Mouse (Mus musculus) kidney, postnatal 4 days (tissue): ENCODE results near the gene Ap3b2.
A peak's percentile ranks its signal among the peaks of the same experiment; 100 is the strongest.

ENCODE experiments used
- DNase-seq, 2 experiments: peaks; one replicate each; pipeline ENCODE4 v3.0.0; 2021; ENCODE audit warnings: mixed read lengths in 2 of 2

Gene Ap3b2

DNA sequence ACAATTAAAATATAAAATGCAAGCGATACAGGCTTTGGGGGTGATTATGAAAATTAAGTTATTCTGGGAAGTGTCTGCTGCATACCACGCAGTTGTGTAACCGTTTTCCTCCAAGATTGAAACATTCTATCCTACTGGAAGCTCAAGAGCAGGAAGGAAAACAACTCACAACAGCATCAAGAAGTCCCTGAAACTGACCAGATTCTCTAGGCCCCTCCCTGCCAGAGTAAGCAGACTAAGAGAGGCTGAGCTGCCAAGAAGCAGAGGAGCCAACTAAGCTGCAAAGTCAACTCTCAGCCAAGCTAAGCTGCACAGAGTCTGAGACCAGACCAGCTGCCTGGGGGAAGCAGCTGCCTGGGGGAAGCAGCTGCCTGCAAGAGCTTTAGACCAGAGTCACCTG, 18.5 kb downstream of the Ap3b2 start:
- DNase-seq = no peak

DNA sequence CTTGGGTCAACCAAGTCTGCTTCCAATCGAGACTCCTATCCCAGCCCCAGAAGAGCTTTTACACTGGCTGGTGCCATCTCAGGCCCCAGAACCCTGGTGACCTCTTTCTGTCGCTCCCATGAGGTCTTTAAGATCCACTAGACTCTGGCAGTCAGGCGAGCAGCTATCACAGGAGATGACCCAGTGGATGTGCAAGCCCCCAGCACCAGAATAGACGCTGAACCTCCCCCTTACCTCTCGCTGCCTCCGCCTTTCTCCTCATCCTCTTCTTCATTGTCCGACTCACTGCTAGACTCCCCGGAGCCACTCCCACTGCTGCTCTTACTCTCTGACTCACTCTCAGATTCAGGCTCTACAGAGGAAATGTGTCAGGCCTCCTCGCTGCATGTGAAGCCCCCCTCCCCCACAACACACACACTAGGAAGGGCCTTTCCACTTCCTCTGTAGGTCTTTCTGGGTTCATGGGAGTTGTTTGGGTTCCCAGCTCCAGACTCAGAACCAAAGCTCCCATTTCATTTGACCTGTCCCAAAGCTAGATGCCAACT, 28.7 kb downstream of the Ap3b2 start:
- no peak for DNase-seq

DNA sequence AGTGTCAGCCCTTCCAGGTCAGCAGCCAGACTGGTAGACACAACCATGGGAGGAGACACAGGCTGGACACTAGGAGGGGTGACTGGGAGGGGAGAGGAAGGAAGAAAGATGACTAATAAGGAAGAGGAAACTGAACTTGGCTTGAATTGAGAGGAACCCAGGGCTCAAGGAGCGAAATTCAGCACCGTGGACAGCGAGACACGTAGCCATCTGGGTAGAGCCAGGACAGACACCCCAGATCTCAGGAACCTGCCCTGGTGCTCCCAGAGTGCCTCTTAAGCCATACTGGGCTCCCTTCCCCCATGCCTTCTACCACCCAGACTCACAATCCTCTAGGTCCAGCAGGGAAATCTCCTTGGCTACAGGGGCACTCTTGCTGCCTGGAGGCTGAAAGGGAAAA, 29.6 kb downstream of the Ap3b2 start:
- DNase-seq = peak; percentile 74 to 77

DNA sequence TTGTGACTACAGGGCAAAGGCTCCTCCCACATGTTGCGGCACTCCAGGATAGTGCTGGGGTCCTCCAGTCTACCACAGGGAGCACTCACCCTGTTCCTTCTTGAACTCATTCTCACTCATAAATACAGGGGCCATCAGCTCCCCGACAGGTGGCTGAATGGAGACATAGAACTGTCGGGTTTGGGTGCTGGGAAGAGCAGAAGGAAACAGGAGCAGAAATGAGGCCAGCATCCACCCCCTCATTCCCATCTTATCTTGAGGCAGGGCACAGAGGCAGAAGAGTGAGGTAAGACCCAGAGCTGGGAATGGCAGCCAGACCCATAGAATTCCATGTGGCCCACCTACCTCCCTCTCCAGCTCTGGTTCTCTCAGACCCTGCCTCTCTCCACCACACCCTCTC, 30.9 kb downstream of the Ap3b2 start:
- DNase-seq = no peak

DNA sequence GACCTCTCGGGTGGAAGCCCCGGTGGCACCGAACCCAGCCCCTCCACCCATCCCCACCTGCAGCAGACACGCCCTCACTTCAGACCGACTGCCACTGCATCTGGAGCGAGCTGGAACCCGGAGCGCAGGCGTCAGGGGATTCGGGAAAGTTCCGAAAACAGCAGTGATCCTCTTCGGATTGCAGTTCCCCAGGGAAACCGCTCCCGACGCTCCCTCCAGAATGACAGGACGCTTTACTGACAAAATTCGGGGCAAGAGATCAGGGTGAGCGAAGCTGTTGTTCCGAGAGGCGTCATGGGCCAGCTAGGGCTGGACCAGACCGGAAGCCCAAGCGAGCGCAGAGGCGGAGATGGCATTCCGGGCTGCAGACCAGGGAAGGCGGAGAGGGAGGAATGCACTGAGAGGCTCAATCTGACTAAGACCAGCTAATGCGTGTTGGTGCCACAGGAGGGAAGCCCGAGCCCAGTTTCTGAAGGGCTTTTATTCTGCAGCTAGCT, 38.5 kb downstream of the Ap3b2 start, which contains the start of gene Cpeb1:
Gene Cpeb1, minus strand, starts transcription at position 311 of the 497 bp plus-strand sequence.
- peak; percentile 64 to 76 for DNase-seq

DNA sequence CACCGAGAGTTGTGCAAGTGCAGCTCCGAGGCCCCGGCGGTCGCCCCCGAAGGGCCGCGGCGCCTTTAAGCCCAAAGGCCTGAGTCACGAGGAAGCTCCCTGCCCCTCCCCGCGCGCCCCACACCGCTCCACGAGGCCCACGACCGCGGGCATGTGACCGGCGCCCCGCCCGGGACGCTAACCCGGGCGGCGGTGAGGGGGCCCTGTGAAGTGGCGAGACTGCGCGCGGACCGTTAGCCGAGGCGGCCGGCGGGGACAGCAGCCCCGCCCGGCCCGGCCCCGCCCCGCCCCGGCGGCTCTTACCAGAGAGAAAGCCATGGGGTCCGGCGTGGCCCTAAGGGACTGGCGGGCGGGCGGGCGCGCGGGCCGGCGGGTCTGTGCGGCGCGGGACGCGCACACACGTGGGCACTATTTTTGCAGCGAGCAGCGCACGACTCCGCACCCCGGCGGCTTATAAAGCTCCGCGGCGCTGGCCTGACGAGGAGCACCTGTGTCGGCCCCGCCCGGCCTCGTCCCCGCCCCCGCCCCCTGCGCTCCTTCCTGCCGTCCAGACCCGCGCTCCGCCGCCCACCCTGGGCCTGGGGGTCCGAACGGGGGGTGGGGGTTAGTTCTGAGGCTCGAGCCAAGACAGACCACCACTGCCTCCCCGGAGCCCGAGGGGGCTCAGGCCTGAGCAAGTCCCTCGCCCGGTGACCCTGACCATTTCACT, 39.2 kb downstream of the Ap3b2 start:
- peak; percentile 31 to 50 for DNase-seq

DNA sequence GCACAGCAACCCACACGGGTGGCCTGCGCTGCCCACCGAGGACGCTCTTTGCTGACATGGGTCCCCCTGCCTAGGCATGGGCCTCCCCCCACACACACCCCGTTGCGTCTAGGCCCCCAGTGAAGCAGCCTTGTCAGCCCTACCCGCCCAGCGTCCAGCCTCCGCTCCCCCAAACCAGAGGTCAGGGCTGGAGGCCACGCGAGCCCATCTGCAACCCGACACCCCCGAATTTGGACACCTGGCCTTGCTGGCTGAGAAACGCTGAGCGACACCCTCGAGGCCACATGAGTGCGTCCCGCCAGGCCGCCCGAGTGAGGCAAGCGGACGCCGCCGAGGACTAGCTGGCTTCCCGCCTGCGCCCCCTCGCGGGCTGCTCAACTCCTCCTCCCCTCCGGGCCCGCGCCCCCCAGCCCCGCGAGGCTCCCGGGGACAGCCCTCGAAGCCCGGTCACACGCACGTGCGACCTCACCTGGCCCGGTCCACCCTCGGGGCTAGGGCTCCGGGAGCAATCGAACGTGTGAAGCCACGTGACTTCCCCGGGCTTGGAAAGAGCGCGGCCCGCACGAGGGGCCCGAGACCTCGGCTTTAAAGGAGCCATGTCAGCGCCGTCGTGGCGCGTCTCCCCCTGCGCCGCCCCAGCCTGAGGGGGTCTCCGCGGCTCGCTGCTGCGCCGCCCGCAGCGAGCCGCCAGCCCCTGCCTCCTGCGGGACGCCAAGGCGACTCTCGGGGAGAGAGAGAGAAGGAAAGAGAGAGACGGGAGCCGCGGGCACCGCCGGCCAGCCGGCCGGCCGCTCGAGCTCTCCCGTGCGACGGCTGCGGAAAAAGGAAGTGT, 40.1 kb downstream of the Ap3b2 start:
- peak; percentile 52 to 66 for DNase-seq

DNA sequence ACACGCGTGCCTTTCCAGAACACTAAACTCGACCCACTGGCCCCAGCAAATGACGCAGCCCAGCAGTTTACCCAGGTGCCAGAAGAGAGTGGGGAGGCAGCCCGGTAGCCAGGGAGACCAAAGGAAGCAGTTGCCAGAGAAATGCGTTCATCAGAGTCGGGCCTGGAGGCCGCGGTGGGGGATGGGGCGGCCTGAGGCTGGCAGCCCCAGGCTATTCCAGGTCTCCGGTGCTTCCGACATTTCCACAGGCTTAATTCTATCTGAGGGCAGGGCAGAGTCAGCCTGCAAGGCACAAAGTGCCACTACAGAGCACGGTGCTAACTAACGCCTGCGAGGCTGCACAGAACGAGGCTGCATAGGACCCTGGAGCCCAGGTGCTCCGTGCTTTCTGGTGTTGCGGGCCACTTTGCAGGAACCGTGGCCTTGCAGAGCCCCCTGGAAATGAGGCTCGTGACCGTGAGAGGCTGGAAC, 40.7 kb downstream of the Ap3b2 start:
- DNase-seq = peak; percentile 11 to 36
